ENCODE assay signal across 8 mouse cellular contexts in the genomic region with DNA sequence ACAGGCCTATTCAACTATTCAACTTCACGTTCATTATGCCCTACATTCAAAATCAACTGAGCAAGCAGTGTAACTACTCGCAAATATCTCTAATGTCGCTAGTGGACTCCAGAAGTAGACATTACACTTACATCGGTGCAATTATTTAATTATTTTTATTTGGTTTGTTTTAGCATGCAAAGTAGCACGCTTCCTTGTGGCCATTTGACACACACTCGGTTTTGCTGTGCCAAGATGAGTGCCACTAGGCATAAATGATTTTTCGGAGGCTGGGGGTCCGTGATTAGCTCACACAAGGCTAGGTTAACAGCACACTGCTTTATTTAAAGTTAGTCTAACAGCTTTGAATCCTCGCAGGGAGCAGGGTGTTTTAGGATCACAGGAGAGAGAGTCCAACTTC. TPM values are rescaled to one million over a fixed set of nuclear protein-coding genes. Genes with fewer than 3 reads are reported as not detected.
DNase-seq lines count a peak whose midpoint lies in the region; ATAC-seq and TF ChIP-seq lines count a peak whose summit lies in the region.

No protein-coding gene starts in this region.

- H3K36me3 ChIP-seq in kidney, adult 2 months (ENCODE audit: control insufficient read depth, insufficient read depth, low read length): no peaks in the 10 kb centered on the region
- H3K36me3 ChIP-seq in hindbrain, embryonic 12.5 days: no peaks in the 10 kb centered on the region

- DNase-seq in kidney, adult 2 months: no peak
- no peak for DNase-seq in kidney, postnatal 10 days
- peak; percentile 52 for DNase-seq in MN1 (ENCODE audit: low spot score)
- DNase-seq in T-cell, adult 2 months (ENCODE audit: low spot score): no peak
- no peak for DNase-seq in retina, embryonic 14.5 days (ENCODE audit: low spot score)
- DNase-seq in kidney, adult 11 months: no peak

- 0 out of 2 replicates have a peak, but pooled peaks cover 2% of the 10 kb centered on the region for H3K4me1 ChIP-seq in kidney, adult 2 months (ENCODE audit: control insufficient read depth, insufficient read depth, low read length)
- H3K4me1 ChIP-seq in hindbrain, embryonic 12.5 days: no peaks in the 10 kb centered on the region

- no peak for TF ChIP-seq POLR2A in kidney, adult 2 months (IDR thresholded peaks at IDR 0.05; ENCODE audit: low read depth, low read length)

- ATAC-seq in hindbrain, embryonic 12.5 days (ENCODE audit: low FRiP score): no peak; the same call in 1 of the 2 replicates
- peak; percentile 43 for ATAC-seq in megakaryocyte progenitor cell, adult 5-6 weeks (replicated peaks; ENCODE audit: poor library complexity)

- peak overlapping the region; percentile 68 for H3K4me3 ChIP-seq in kidney, adult 2 months (ENCODE audit: insufficient read depth, low read depth, low read length)
- peak overlapping the region; percentile 53 for H3K4me3 ChIP-seq in hindbrain, embryonic 12.5 days

- WGBS in kidney, adult 2 months: 11% methylated on average over 9 of the region's 9 CpGs
- 24% methylated on average over 9 of the region's 9 CpGs for WGBS in hindbrain, embryonic 12.5 days

- no peaks in the 10 kb centered on the region for H3K27me3 ChIP-seq in kidney, adult 2 months (replicated peaks; ENCODE audit: control insufficient read depth, insufficient read depth, low read length)
- H3K27me3 ChIP-seq in hindbrain, embryonic 12.5 days: no peaks in the 10 kb centered on the region

- H3K4me2 ChIP-seq in hindbrain, embryonic 12.5 days (replicated peaks): peak overlapping the region; percentile 63

- H3K27ac ChIP-seq in kidney, adult 2 months (ENCODE audit: insufficient read depth, low read depth, low read length): peak overlapping the region; percentile 84
- H3K27ac ChIP-seq in hindbrain, embryonic 12.5 days: peak overlapping the region; percentile 9; the same call in 1 of the 2 replicates

- no peaks in the 10 kb centered on the region for H3K9me3 ChIP-seq in hindbrain, embryonic 12.5 days (replicated peaks)

- peak overlapping the region; percentile 60 for H3K9ac ChIP-seq in hindbrain, embryonic 12.5 days

- TF ChIP-seq CTCF in kidney, adult 2 months (conservative IDR thresholded peaks at IDR 0.05; ENCODE audit: insufficient read depth, insufficient read length, low read depth, low read length): 0 out of 2 replicates have a peak, but pooled peaks have one; percentile 6

RNA-seq across cellular contexts. Expression of a gene that starts 0.4 kb away (rescaled TPM):
- polyA plus RNA-seq in kidney, adult 2 months (2012; rRNA removed): 10.7 and 29.3 TPM in 2 replicates
- 42.5 and 54.9 TPM in 2 replicates for polyA plus RNA-seq in hindbrain, embryonic 12.5 days (2016; fragmentation: Nextera tagmentation; extraction: Ambion mirVana)
- total RNA-seq in megakaryocyte progenitor cell, adult 5-6 weeks (2015): 23.1 and 34.2 TPM in 2 replicates
- total RNA-seq in megakaryocyte progenitor cell, adult 5-6 weeks (2017): 9.0 and 13.0 TPM in 2 replicates

RNA-seq across cellular contexts. Expression of a gene that starts 34.7 kb away (rescaled TPM):
- polyA plus RNA-seq in kidney, adult 2 months (2012; rRNA removed): 138 and 234 TPM in 2 replicates
- polyA plus RNA-seq in hindbrain, embryonic 12.5 days (2016; fragmentation: Nextera tagmentation; extraction: Ambion mirVana): not detected in 2 replicates
- total RNA-seq in megakaryocyte progenitor cell, adult 5-6 weeks (2015): not detected in 2 replicates
- not detected in 2 replicates for total RNA-seq in megakaryocyte progenitor cell, adult 5-6 weeks (2017)

Comparison
In these comparisons a context has a peak if more than half of its experiments do, and no peak if none do; other contexts are left out.
1. RNA of a gene that starts 34.7 kb away (polyA plus RNA-seq): 138 to 234 TPM in kidney, adult 2 months; not detected in hindbrain, embryonic 12.5 days; every median in the first group is over 100 times any median in the second.